Mouse (Mus musculus): ENCODE data around the gene Aifm3.

DNA sequence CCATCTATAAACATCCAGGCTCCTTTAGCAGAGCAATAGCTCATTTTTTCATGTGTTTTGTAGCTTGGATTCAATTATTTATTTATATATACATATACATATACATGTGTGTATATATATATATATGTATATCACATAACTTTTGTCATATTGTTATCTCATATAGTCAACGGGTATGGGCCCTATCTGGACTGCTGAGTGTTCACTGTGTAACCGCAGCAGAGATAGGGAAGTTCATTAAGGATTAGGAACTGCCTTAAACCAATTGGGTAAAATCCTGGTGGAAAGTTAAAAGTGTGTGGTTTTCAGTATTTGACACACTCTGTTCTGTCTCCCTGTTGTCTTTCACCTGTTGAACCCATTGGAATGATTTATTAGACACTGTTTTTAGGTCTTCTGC lies 7.9 kb upstream of the Aifm3 start:
- TF ChIP-seq CTCF (IDR thresholded peaks at IDR 0.05; ENCODE audit: borderline replicate concordance, insufficient read depth, low read depth, low read length) = no peak
- no peak for TF ChIP-seq POLR2A (IDR thresholded peaks at IDR 0.05; ENCODE audit: borderline replicate concordance, insufficient read depth, low read length)

All from cerebellum, adult 2 months (tissue).